Mouse (Mus musculus): Measurements from ENCODE around the gene Mycbpap.

Gene Mycbpap

GRCm38 (mm10) chr11:94455161-94455820 lies 66.3 kb downstream of the Mycbpap start:
- in situ Hi-C loops (cut with MboI; ENCODE audit: low sequenced_read_pairs), result no loop called here

GRCm38 (mm10) chr11:94454756-94455155 lies 66.8 kb downstream of the Mycbpap start:
- in situ Hi-C loops (cut with MboI; ENCODE audit: low sequenced_read_pairs), result no loop called here
